Mouse (Mus musculus) ovary, postnatal 36 days (tissue): ENCODE measurements around the gene Prkg1.
"Not testable (repeated sequence)": the region's sequence is repeated elsewhere in the genome, so short reads cannot be mapped to it uniquely, and the experiment has no call there.

Experiments
- DNase-seq: peaks from one replicate; pipeline ENCODE4 v3.0.0; 2022; ENCODE audit warnings: low spot score, mixed read lengths

Prkg1 gene

GRCm38 (mm10) chr19:31284581-31284980 is 480.3 kb downstream of the Prkg1 start:
- no peak for DNase-seq

GRCm38 (mm10) chr19:31284126-31284525 is 480.7 kb downstream of the Prkg1 start:
- no peak for DNase-seq

GRCm38 (mm10) chr19:31283617-31284016 is 481.2 kb downstream of the Prkg1 start:
- no peak for DNase-seq

- no peak for DNase-seq
Observed at GRCm38 (mm10) chr19:31279797-31280486, 484.9 kb downstream of the Prkg1 start.

GRCm38 (mm10) chr19:31262438-31262837 is 502.4 kb downstream of the Prkg1 start:
- DNase-seq: no peak

GRCm38 (mm10) chr19:31260494-31260893 is 504.3 kb downstream of the Prkg1 start:
- no peak for DNase-seq

GRCm38 (mm10) chr19:31255780-31256179 is 509.1 kb downstream of the Prkg1 start:
- no peak for DNase-seq

GRCm38 (mm10) chr19:31232410-31232809 is 532.4 kb downstream of the Prkg1 start:
- no peak for DNase-seq

- no peak for DNase-seq
Observed at GRCm38 (mm10) chr19:31228385-31228784, 536.4 kb downstream of the Prkg1 start.

- no peak for DNase-seq
Observed at GRCm38 (mm10) chr19:31223457-31223856, 541.4 kb downstream of the Prkg1 start.

- not testable (repeated sequence) for DNase-seq
Observed at GRCm38 (mm10) chr19:31219261-31219660, 545.6 kb downstream of the Prkg1 start.

GRCm38 (mm10) chr19:31210850-31211249 is 554.0 kb downstream of the Prkg1 start:
- no peak for DNase-seq

- DNase-seq: no peak
Observed at GRCm38 (mm10) chr19:31210449-31210848, 554.4 kb downstream of the Prkg1 start.

- DNase-seq: no peak
Observed at GRCm38 (mm10) chr19:31199583-31199982, 565.2 kb downstream of the Prkg1 start.

GRCm38 (mm10) chr19:31198461-31198860 is 566.4 kb downstream of the Prkg1 start:
- no peak for DNase-seq

- DNase-seq: no peak
Observed at GRCm38 (mm10) chr19:31197076-31197475, 567.8 kb downstream of the Prkg1 start.

GRCm38 (mm10) chr19:31188559-31189218 is 576.1 kb downstream of the Prkg1 start:
- no peak for DNase-seq

GRCm38 (mm10) chr19:31180757-31181156 is 584.1 kb downstream of the Prkg1 start:
- DNase-seq: no peak

GRCm38 (mm10) chr19:31177279-31177922 is 587.4 kb downstream of the Prkg1 start:
- DNase-seq: no peak

GRCm38 (mm10) chr19:31170985-31171384 is 593.8 kb downstream of the Prkg1 start:
- DNase-seq: no peak

GRCm38 (mm10) chr19:31158944-31159460 is 605.8 kb downstream of the Prkg1 start:
- no peak for DNase-seq

GRCm38 (mm10) chr19:31153399-31153798 is 611.4 kb downstream of the Prkg1 start:
- DNase-seq: no peak

GRCm38 (mm10) chr19:31149902-31150301 is 614.9 kb downstream of the Prkg1 start:
- DNase-seq: no peak
